7 mouse cellular contexts compared by ENCODE assay signal in genomic region chr15:97768192-97768591, GRCm38 (mm10). TPM values are rescaled to one million over a fixed set of nuclear protein-coding genes. Genes with fewer than 3 reads are reported as not detected.
A peak's percentile ranks its signal among the peaks of the same experiment; 100 is the strongest.
DNase-seq lines count a peak whose midpoint lies in the region; ATAC-seq and TF ChIP-seq lines count a peak whose summit lies in the region.

No protein-coding gene starts in this region.

- 1% methylated on average over 18 of the region's 18 CpGs for WGBS in embryonic facial prominence, embryonic 11.5 days
- WGBS in intestine, embryonic 14.5 days: 1% methylated on average over 18 of the region's 18 CpGs

- no peak for TF ChIP-seq CTCF in testis, adult 2 months (IDR thresholded peaks at IDR 0.05; ENCODE audit: control insufficient read depth, insufficient read depth, insufficient replicate concordance, low read depth, low read length)

- peak overlapping the region; percentile 63 for H3K9ac ChIP-seq in embryonic facial prominence, embryonic 11.5 days (replicated peaks; ENCODE audit: low read length)
- H3K9ac ChIP-seq in intestine, embryonic 14.5 days (ENCODE audit: low read length): peak overlapping the region; percentile 55

- H3K36me3 ChIP-seq in testis, adult 2 months (ENCODE audit: control insufficient read depth, insufficient read depth, low read length): no peaks in the 10 kb centered on the region
- H3K36me3 ChIP-seq in embryonic facial prominence, embryonic 11.5 days (replicated peaks; ENCODE audit: control insufficient read depth, insufficient read depth, low read depth, low read length): no peaks in the 10 kb centered on the region
- no peaks in the 10 kb centered on the region for H3K36me3 ChIP-seq in intestine, embryonic 14.5 days (ENCODE audit: control insufficient read depth, insufficient read depth, low read length)

- H3K27me3 ChIP-seq in testis, adult 2 months (ENCODE audit: control insufficient read depth, insufficient read depth, low read length): no peaks in the 10 kb centered on the region
- H3K27me3 ChIP-seq in embryonic facial prominence, embryonic 11.5 days (ENCODE audit: control insufficient read depth, insufficient read depth, low read length): peaks cover 25% of the 10 kb centered on the region
- peaks cover 14% of the 10 kb centered on the region for H3K27me3 ChIP-seq in intestine, embryonic 14.5 days (replicated peaks; ENCODE audit: control insufficient read depth, insufficient read depth, low read length)

- no peak; the same call in 1 of the 2 replicates for TF ChIP-seq POLR2A in testis, adult 2 months (IDR thresholded peaks at IDR 0.05; ENCODE audit: control insufficient read depth, low read depth, low read length)

- H3K9me3 ChIP-seq in embryonic facial prominence, embryonic 11.5 days (replicated peaks; ENCODE audit: control insufficient read depth, low read length): no peaks in the 10 kb centered on the region
- no peaks in the 10 kb centered on the region for H3K9me3 ChIP-seq in intestine, embryonic 14.5 days (ENCODE audit: control insufficient read depth, low read length)

- no peak for ATAC-seq in embryonic facial prominence, embryonic 11.5 days (replicated peaks; ENCODE audit: insufficient number of reproducible peaks, low FRiP score, low TSS enrichment, low read depth)
- ATAC-seq in intestine, embryonic 14.5 days (replicated peaks; ENCODE audit: low FRiP score, low TSS enrichment, low read depth): peak; percentile 23

- no peak for DNase-seq in testis, postnatal 14 days (ENCODE audit: low spot score)
- peak; percentile 48 for DNase-seq in embryonic facial prominence, embryonic 11.5 days (ENCODE audit: low spot score)
- peak; percentile 71 for DNase-seq in intestine, embryonic 14.5 days (ENCODE audit: low spot score)
- peak; percentile 61 for DNase-seq in lung, postnatal 25 days (ENCODE audit: low spot score)
- peak; percentile 63 for DNase-seq in testis, postnatal 10 days (ENCODE audit: low spot score)
- DNase-seq in frontal cortex, adult 2 months (ENCODE audit: extremely low spot score in 1 of 2, low spot score in 1 of 2): no peak

- H3K4me2 ChIP-seq in embryonic facial prominence, embryonic 11.5 days (ENCODE audit: low read depth, low read length): peak overlapping the region; percentile 95
- peak overlapping the region; percentile 96 for H3K4me2 ChIP-seq in intestine, embryonic 14.5 days (ENCODE audit: low read length)

- peak overlapping the region; percentile 5; the same call in 1 of the 2 replicates for H3K27ac ChIP-seq in testis, adult 2 months (ENCODE audit: control insufficient read depth, insufficient read depth, low read depth, low read length)
- H3K27ac ChIP-seq in embryonic facial prominence, embryonic 11.5 days (replicated peaks; ENCODE audit: low read depth, low read length): no peak overlapping the region
- peak overlapping the region; percentile 36 for H3K27ac ChIP-seq in intestine, embryonic 14.5 days (ENCODE audit: low read depth)

- peaks cover 6% of the 10 kb centered on the region for H3K4me1 ChIP-seq in testis, adult 2 months (ENCODE audit: control insufficient read depth, insufficient read depth, low read length)
- peaks cover 21% of the 10 kb centered on the region for H3K4me1 ChIP-seq in embryonic facial prominence, embryonic 11.5 days (ENCODE audit: control insufficient read depth, insufficient read depth, low read length)
- H3K4me1 ChIP-seq in intestine, embryonic 14.5 days (replicated peaks; ENCODE audit: control insufficient read depth, insufficient read depth, low read length): peaks cover 25% of the 10 kb centered on the region

- H3K4me3 ChIP-seq in testis, adult 2 months (ENCODE audit: control insufficient read depth, low read depth, low read length): peak overlapping the region; percentile 50
- H3K4me3 ChIP-seq in embryonic facial prominence, embryonic 11.5 days (ENCODE audit: low read depth, low read length): peak overlapping the region; percentile 47
- peak overlapping the region; percentile 44 for H3K4me3 ChIP-seq in intestine, embryonic 14.5 days (ENCODE audit: low read depth, low read length)

RNA-seq across cellular contexts. Expression of gene Rapgef3, which starts 0.4 kb away (rescaled TPM):
- polyA plus RNA-seq in testis, adult 2 months (2012; rRNA removed): 16.1 and 16.3 TPM in 2 replicates
- polyA plus RNA-seq in embryonic facial prominence, embryonic 11.5 days (2014; fragmentation: Nextera tagmentation; extraction: Ambion mirVana): 2.2 and 2.4 TPM in 2 replicates
- 6.3 and 8.7 TPM in 2 replicates for polyA plus RNA-seq in intestine, embryonic 14.5 days (2014; fragmentation: Nextera tagmentation; extraction: Ambion mirVana)
- polyA plus RNA-seq in frontal cortex, adult 2 months (2012; rRNA removed): 69.2 and 78.4 TPM in 2 replicates

RNA-seq across cellular contexts. Expression of gene Slc48a1, which starts 10.1 kb away (rescaled TPM):
- 16.3 and 17.0 TPM in 2 replicates for polyA plus RNA-seq in testis, adult 2 months (2012; rRNA removed)
- 18.9 and 22.8 TPM in 2 replicates for polyA plus RNA-seq in embryonic facial prominence, embryonic 11.5 days (2014; fragmentation: Nextera tagmentation; extraction: Ambion mirVana)
- polyA plus RNA-seq in intestine, embryonic 14.5 days (2014; fragmentation: Nextera tagmentation; extraction: Ambion mirVana): 22.5 and 26.7 TPM in 2 replicates
- polyA plus RNA-seq in frontal cortex, adult 2 months (2012; rRNA removed): 107 and 117 TPM in 2 replicates

RNA-seq across cellular contexts. Expression of gene Endou, which starts 37.1 kb away (rescaled TPM):
- polyA plus RNA-seq in testis, adult 2 months (2012; rRNA removed): 0.89 and 1.1 TPM in 2 replicates
- polyA plus RNA-seq in embryonic facial prominence, embryonic 11.5 days (2014; fragmentation: Nextera tagmentation; extraction: Ambion mirVana): not detected in 2 replicates
- not detected in 2 replicates for polyA plus RNA-seq in intestine, embryonic 14.5 days (2014; fragmentation: Nextera tagmentation; extraction: Ambion mirVana)
- polyA plus RNA-seq in frontal cortex, adult 2 months (2012; rRNA removed): 1.0 and 1.5 TPM in 2 replicates

Comparison
In these comparisons a context has a peak if more than half of its experiments do, and no peak if none do; other contexts are left out.
1. DNase-seq: peak in embryonic facial prominence, embryonic 11.5 days (single experiment), intestine, embryonic 14.5 days (single experiment), lung, postnatal 25 days (single experiment) and testis, postnatal 10 days (single experiment); none in testis, postnatal 14 days (single experiment) and frontal cortex, adult 2 months (0 of 2).
2. Peak in every context shown above with its lines, with median percentiles within 50 percentile points of each other: H3K4me3 ChIP-seq.